Mouse (Mus musculus) lung, postnatal 0 days (tissue): ENCODE results near the gene Dact3. TPM values are rescaled to one million over a fixed set of nuclear protein-coding genes. Genes with fewer than 3 reads are reported as not detected.

Experiments used
- ATAC-seq: fragments of 200-750 bp; cut with Nextera tagmentation; 2 replicates; pipeline ENCODE4 v1.8.0; 2017; ENCODE audit warnings: moderate library complexity
- DNase-seq: peaks from one replicate; pipeline ENCODE4 v3.0.0-alpha.2; 2016; ENCODE audit warnings: low spot score
- H3K27ac ChIP-seq: fragments of 300-500 bp; sonication (generic); 2 replicates; pipeline ENCODE4 v1.5.1; 2014; ENCODE audit warnings: antibody characterized with exemption, mild to moderate bottlenecking, low read length, mixed read lengths
- H3K27me3 ChIP-seq: fragments of 300-500 bp; sonication (generic); replicated peaks from 2 replicates; pipeline ENCODE4 v1.6.1; 2014; ENCODE audit warnings: low read length, mixed read lengths; ENCODE audit not compliant: insufficient read depth
- H3K36me3 ChIP-seq: fragments of 300-500 bp; sonication (generic); 2 replicates; pipeline ENCODE4 v1.6.1; 2014; ENCODE audit warnings: low read length, mixed read lengths; ENCODE audit not compliant: insufficient read depth
- H3K4me1 ChIP-seq: fragments of 300-500 bp; sonication (generic); 2 replicates; pipeline ENCODE4 v1.6.1; 2014; ENCODE audit warnings: antibody characterized with exemption, low read depth, low read length, mixed read lengths; ENCODE audit not compliant: insufficient read depth
- H3K4me2 ChIP-seq: fragments of 300-500 bp; sonication (generic); replicated peaks from 2 replicates; pipeline ENCODE4 v1.6.1; 2014; ENCODE audit warnings: low read depth, mild to moderate bottlenecking, low read length, moderate library complexity, mixed read lengths
- H3K4me3 ChIP-seq: fragments of 300-500 bp; sonication (generic); 2 replicates; pipeline ENCODE4 v1.5.1; 2014; ENCODE audit warnings: low read depth, low read length
- H3K9ac ChIP-seq: fragments of 300-500 bp; sonication (generic); replicated peaks from 2 replicates; pipeline ENCODE4 v1.6.1; 2014; ENCODE audit warnings: low read depth, mild to moderate bottlenecking
- H3K9me3 ChIP-seq: fragments of 300-500 bp; sonication (generic); 2 replicates; pipeline ENCODE4 v1.6.1; 2016; ENCODE audit warnings: low read length, mixed read lengths
- CTCF ChIP-seq: IDR thresholded peaks from 2 replicates; pipeline ENCODE4 v1.5.1; 2016; ENCODE audit warnings: antibody characterized with exemption, mild to moderate bottlenecking
- EP300 ChIP-seq: IDR thresholded peaks from 2 replicates; pipeline ENCODE4 v1.6.1; 2016; ENCODE audit warnings: antibody characterized with exemption, mild to moderate bottlenecking, control low read depth
- WGBS: fragments of 180-500 bp; shearing (Covaris S2); extraction: QIAGEN DNeasy Blood & Tissue Kit; methylation state at CpG from one replicate; pipeline ENCODE4 v1.1.7; 2014; 5-methylcytosine and 5-hydroxymethylcytosine counted together
- polyA plus RNA-seq: library from polyadenylated mRNA; unstranded; fragments of >200 nt; fragmentation: Nextera tagmentation; extraction: Ambion mirVana; gene quantifications from 2 replicates; pipeline ENCODE4 v1.2.1, GENCODE M21; 2015

The Dact3 gene
- polyA plus RNA-seq, 1 experiment from 2014 or later, result 4.3 TPM

GRCm38 (mm10) chr7:16913806-16914452 lies 38.8 kb downstream of the Dact3 start:
- Histone ChIP-seq H3K9ac (no peak overlapping the region), H3K4me2 (no peak overlapping the region), H3K4me3 (no peak overlapping the region), H3K9me3 (no peaks in the 10 kb centered on the region), H3K4me1 (no peaks in the 10 kb centered on the region), H3K36me3 (peaks cover 21% of the 10 kb centered on the region), H3K27me3 (no peaks in the 10 kb centered on the region), H3K27ac (no peak overlapping the region)
- 32% methylated on average over 10 of the region's 10 CpGs for WGBS
- ATAC-seq, result peak; percentile 67
- TF ChIP-seq CTCF (peak; percentile 94), EP300 (no peak)
- DNase-seq, result peak; percentile 77

GRCm38 (mm10) chr7:16914453-16915343 lies 39.6 kb downstream of the Dact3 start:
- 85% methylated on average over 18 of the region's 18 CpGs for WGBS
- no peak overlapping the region for H3K27ac ChIP-seq

GRCm38 (mm10) chr7:16915461-16916340 lies 40.6 kb downstream of the Dact3 start:
- no peak overlapping the region for H3K4me2 ChIP-seq
- no peaks in the 10 kb centered on the region for H3K9me3 ChIP-seq
- no peak for ATAC-seq
- no peak overlapping the region for H3K9ac ChIP-seq
- WGBS, result 85% methylated on average over 31 of the region's 32 CpGs
- peaks cover 21% of the 10 kb centered on the region for H3K36me3 ChIP-seq
- no peaks in the 10 kb centered on the region for H3K27me3 ChIP-seq
- no peak for DNase-seq
- no peak overlapping the region for H3K27ac ChIP-seq
- H3K4me1 ChIP-seq, result no peaks in the 10 kb centered on the region
- TF ChIP-seq EP300, result no peak
- no peak for TF ChIP-seq CTCF
- H3K4me3 ChIP-seq, result no peak overlapping the region

More at GRCm38 (mm10) chr7:16914453-16915343, 39.6 kb downstream of the Dact3 start:
- Histone ChIP-seq H3K9ac (no peak overlapping the region), H3K4me3 (no peak overlapping the region), H3K4me1 (no peaks in the 10 kb centered on the region), H3K27me3 (no peaks in the 10 kb centered on the region), H3K4me2 (no peak overlapping the region), H3K9me3 (no peaks in the 10 kb centered on the region), H3K36me3 (peaks cover 21% of the 10 kb centered on the region)
- DNase-seq (no peak), ATAC-seq (no peak)
- no peak for TF ChIP-seq EP300
- no peak for TF ChIP-seq CTCF

- no peak for TF ChIP-seq EP300
- TF ChIP-seq CTCF, result 0 out of 2 replicates have a peak, but pooled peaks have one; percentile 5
- 54% methylated on average over 29 of the region's 30 CpGs for WGBS
- Histone ChIP-seq H3K9ac (no peak overlapping the region), H3K4me2 (no peak overlapping the region), H3K36me3 (peaks cover 21% of the 10 kb centered on the region), H3K4me1 (peaks cover under 1% of the 10 kb centered on the region; the same call in 1 of the 2 replicates), H3K27me3 (no peaks in the 10 kb centered on the region), H3K27ac (no peak overlapping the region), H3K4me3 (no peak overlapping the region), H3K9me3 (no peaks in the 10 kb centered on the region)
- DNase-seq, result no peak
- no peak for ATAC-seq
Observed at GRCm38 (mm10) chr7:16916342-16917265, 41.5 kb downstream of the Dact3 start.

GRCm38 (mm10) chr7:16917447-16917846 lies 42.3 kb downstream of the Dact3 start:
- ATAC-seq (no peak), DNase-seq (no peak)
- Histone ChIP-seq H3K4me1 (peaks cover 9% of the 10 kb centered on the region), H3K4me2 (no peak overlapping the region), H3K27ac (no peak overlapping the region), H3K9me3 (no peaks in the 10 kb centered on the region), H3K36me3 (peaks cover 21% of the 10 kb centered on the region), H3K9ac (no peak overlapping the region), H3K27me3 (no peaks in the 10 kb centered on the region), H3K4me3 (no peak overlapping the region)
- WGBS, result 65% methylated on average over 11 of the region's 11 CpGs
- TF ChIP-seq CTCF (no peak), EP300 (no peak)
